8 mouse cellular contexts compared by ENCODE assay signal in genomic region chr7:35859601-35860000, GRCm38 (mm10). TPM values are rescaled to one million over a fixed set of nuclear protein-coding genes. Genes with fewer than 3 reads are reported as not detected.
A peak's percentile ranks its signal among the peaks of the same experiment; 100 is the strongest.
DNase-seq lines count a peak whose midpoint lies in the region; ATAC-seq and TF ChIP-seq lines count a peak whose summit lies in the region.

No protein-coding gene starts in this region.

- no peak for DNase-seq in forebrain, postnatal 0 days
- DNase-seq in neural tube, embryonic 10.5 days (ENCODE audit: extremely low spot score, low spot score): peak; percentile 53
- peak; percentile 13 for DNase-seq in c-Kit-positive CD71-negative TER-119-negative erythroid progenitor cells, embryonic 14.5 days (ENCODE audit: low read depth)
- no peak for DNase-seq in right cerebral cortex, postnatal 4 days
- no peak for DNase-seq in forebrain, embryonic 11.5 days (ENCODE audit: low spot score)

- H3K9ac ChIP-seq in forebrain, postnatal 0 days: no peak overlapping the region
- no peak overlapping the region for H3K9ac ChIP-seq in forebrain, embryonic 13.5 days
- no peak overlapping the region for H3K9ac ChIP-seq in neural tube, embryonic 15.5 days (replicated peaks)
- no peak overlapping the region for H3K9ac ChIP-seq in forebrain, embryonic 11.5 days (ENCODE audit: low read length)

- H3K36me3 ChIP-seq in forebrain, postnatal 0 days (ENCODE audit: insufficient read depth): no peaks in the 10 kb centered on the region
- no peaks in the 10 kb centered on the region for H3K36me3 ChIP-seq in forebrain, embryonic 13.5 days (ENCODE audit: poor library complexity, severe bottlenecking)
- H3K36me3 ChIP-seq in neural tube, embryonic 15.5 days: no peaks in the 10 kb centered on the region
- no peaks in the 10 kb centered on the region for H3K36me3 ChIP-seq in forebrain, embryonic 11.5 days (ENCODE audit: control insufficient read depth, insufficient read depth, low read length)

- H3K27me3 ChIP-seq in forebrain, postnatal 0 days (ENCODE audit: insufficient read depth, low read length): no peaks in the 10 kb centered on the region
- H3K27me3 ChIP-seq in forebrain, embryonic 13.5 days: no peaks in the 10 kb centered on the region
- H3K27me3 ChIP-seq in neural tube, embryonic 15.5 days (replicated peaks): no peaks in the 10 kb centered on the region
- no peaks in the 10 kb centered on the region for H3K27me3 ChIP-seq in forebrain, embryonic 11.5 days (ENCODE audit: control insufficient read depth, insufficient read depth, low read length)

- H3K9me3 ChIP-seq in forebrain, postnatal 0 days (ENCODE audit: low read length): no peaks in the 10 kb centered on the region
- no peaks in the 10 kb centered on the region for H3K9me3 ChIP-seq in forebrain, embryonic 13.5 days (replicated peaks)
- no peaks in the 10 kb centered on the region for H3K9me3 ChIP-seq in neural tube, embryonic 15.5 days (replicated peaks)
- H3K9me3 ChIP-seq in forebrain, embryonic 11.5 days (ENCODE audit: control insufficient read depth, low read length): no peaks in the 10 kb centered on the region

- no peak overlapping the region for H3K27ac ChIP-seq in forebrain, postnatal 0 days (ENCODE audit: low read depth, low read length)
- H3K27ac ChIP-seq in forebrain, embryonic 13.5 days: no peak overlapping the region
- no peak overlapping the region for H3K27ac ChIP-seq in neural tube, embryonic 15.5 days (replicated peaks)
- no peak overlapping the region for H3K27ac ChIP-seq in forebrain, embryonic 11.5 days (ENCODE audit: low read depth, low read length)

- WGBS in forebrain, postnatal 0 days: 31% methylated on average over 3 of the region's 3 CpGs
- 23% methylated on average over 3 of the region's 3 CpGs for WGBS in forebrain, embryonic 13.5 days
- 27% methylated on average over 3 of the region's 3 CpGs for WGBS in neural tube, embryonic 15.5 days
- WGBS in forebrain, embryonic 11.5 days: 13% methylated on average over 3 of the region's 3 CpGs

- no peaks in the 10 kb centered on the region for H3K4me1 ChIP-seq in forebrain, postnatal 0 days (ENCODE audit: insufficient read depth)
- H3K4me1 ChIP-seq in forebrain, embryonic 13.5 days: no peaks in the 10 kb centered on the region
- no peaks in the 10 kb centered on the region for H3K4me1 ChIP-seq in neural tube, embryonic 15.5 days
- no peaks in the 10 kb centered on the region for H3K4me1 ChIP-seq in forebrain, embryonic 11.5 days (replicated peaks; ENCODE audit: control insufficient read depth, insufficient read depth, low read length)

- H3K4me2 ChIP-seq in forebrain, postnatal 0 days (ENCODE audit: low read depth): no peak overlapping the region
- H3K4me2 ChIP-seq in forebrain, embryonic 13.5 days: no peak overlapping the region
- H3K4me2 ChIP-seq in neural tube, embryonic 15.5 days: no peak overlapping the region
- H3K4me2 ChIP-seq in forebrain, embryonic 11.5 days (ENCODE audit: low read depth, low read length, severe bottlenecking): no peak overlapping the region

- H3K4me3 ChIP-seq in forebrain, postnatal 0 days (ENCODE audit: low read depth, low read length): no peak overlapping the region
- no peak overlapping the region for H3K4me3 ChIP-seq in forebrain, embryonic 13.5 days
- no peak overlapping the region for H3K4me3 ChIP-seq in neural tube, embryonic 15.5 days (replicated peaks)
- H3K4me3 ChIP-seq in forebrain, embryonic 11.5 days (ENCODE audit: low read depth, low read length): no peak overlapping the region

- ATAC-seq in forebrain, postnatal 0 days: no peak
- ATAC-seq in forebrain, embryonic 13.5 days: no peak
- no peak for ATAC-seq in neural tube, embryonic 15.5 days (ENCODE audit: low FRiP score)
- ATAC-seq in megakaryocyte progenitor cell, adult 5-6 weeks (replicated peaks; ENCODE audit: poor library complexity): 0 out of 2 replicates have a peak, but pooled peaks have one; percentile 39
- no peak for ATAC-seq in forebrain, embryonic 11.5 days (replicated peaks; ENCODE audit: low FRiP score)

- peak; percentile 43 for TF ChIP-seq CTCF in forebrain, postnatal 0 days (IDR thresholded peaks at IDR 0.05; ENCODE audit: low read depth)

RNA-seq across cellular contexts. Expression of gene Zfp507, which starts 56.8 kb away (rescaled TPM):
- 20.2 and 30.5 TPM in 2 replicates for total RNA-seq in forebrain, postnatal 0 days (2014; rRNA removed)
- polyA plus RNA-seq in forebrain, postnatal 0 days (2015; fragmentation: Nextera tagmentation; extraction: Ambion mirVana): 4.9 and 8.1 TPM in 2 replicates
- 16.9 and 18.2 TPM in 2 replicates for polyA plus RNA-seq in forebrain, embryonic 13.5 days (2015; fragmentation: Nextera tagmentation; extraction: Ambion mirVana)
- 12.9 and 13.9 TPM in 2 replicates for polyA plus RNA-seq in neural tube, embryonic 15.5 days (2015; fragmentation: Nextera tagmentation; extraction: Ambion mirVana)
- 10.2 and 11.2 TPM in 2 replicates for total RNA-seq in megakaryocyte progenitor cell, adult 5-6 weeks (2015)
- 11.2 and 13.1 TPM in 2 replicates for total RNA-seq in megakaryocyte progenitor cell, adult 5-6 weeks (2017)
- 18.3 and 21.3 TPM in 2 replicates for polyA plus RNA-seq in forebrain, embryonic 11.5 days (2014; fragmentation: Nextera tagmentation; extraction: Ambion mirVana)

Comparison
In these comparisons a context has a peak if more than half of its experiments do, and no peak if none do; other contexts are left out.
1. DNase-seq: peak in neural tube, embryonic 10.5 days (single experiment) and c-Kit-positive CD71-negative TER-119-negative erythroid progenitor cells, embryonic 14.5 days (single experiment); none in forebrain, postnatal 0 days (single experiment), right cerebral cortex, postnatal 4 days (single experiment) and forebrain, embryonic 11.5 days (single experiment).